Mouse (Mus musculus) kidney, postnatal 10 days (tissue): ENCODE measurements around the gene Ankrd27.
A peak's percentile ranks its signal among the peaks of the same experiment; 100 is the strongest.

Experiments
- DNase-seq: peaks from one replicate; pipeline ENCODE4 v3.0.0; 2021; ENCODE audit warnings: mixed read lengths

Ankrd27 gene

DNA sequence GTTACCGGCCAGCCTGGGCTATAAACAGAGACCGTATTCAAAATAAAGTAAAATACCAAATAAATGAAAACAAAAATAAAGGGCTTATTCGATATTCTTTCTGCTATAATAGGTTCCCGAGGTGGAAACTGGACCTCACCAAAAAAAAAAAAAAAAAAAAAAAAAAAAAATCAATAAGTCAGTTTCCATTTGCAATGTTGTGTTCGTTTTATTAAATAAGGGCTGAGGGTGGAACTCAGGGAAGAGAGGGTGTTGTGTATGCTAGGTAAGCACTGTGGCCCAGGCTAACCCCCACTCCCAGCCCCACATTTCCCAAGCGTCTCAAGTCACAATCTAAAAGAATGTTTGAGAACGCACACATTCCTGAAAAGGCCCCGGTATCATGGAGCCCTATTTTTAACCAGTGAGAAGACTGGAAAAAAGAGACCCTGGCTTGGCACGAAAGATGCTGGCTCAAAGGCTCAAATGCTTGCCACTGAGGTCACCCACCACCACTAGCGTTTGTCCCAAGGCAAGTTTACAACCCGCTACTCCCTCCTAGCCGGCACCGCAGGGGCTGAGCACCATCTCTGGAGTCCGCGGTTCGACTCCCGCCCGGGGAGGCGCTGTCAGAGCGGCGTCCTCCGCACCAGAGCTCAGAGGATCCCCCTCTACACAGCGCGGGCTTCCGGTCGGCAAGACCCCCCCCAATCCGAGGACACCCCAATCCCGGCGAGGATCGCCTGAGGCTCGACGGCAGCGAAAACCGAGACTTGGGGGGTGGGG is 60.5 kb downstream of the Ankrd27 start:
- peak; percentile 49 for DNase-seq

DNA sequence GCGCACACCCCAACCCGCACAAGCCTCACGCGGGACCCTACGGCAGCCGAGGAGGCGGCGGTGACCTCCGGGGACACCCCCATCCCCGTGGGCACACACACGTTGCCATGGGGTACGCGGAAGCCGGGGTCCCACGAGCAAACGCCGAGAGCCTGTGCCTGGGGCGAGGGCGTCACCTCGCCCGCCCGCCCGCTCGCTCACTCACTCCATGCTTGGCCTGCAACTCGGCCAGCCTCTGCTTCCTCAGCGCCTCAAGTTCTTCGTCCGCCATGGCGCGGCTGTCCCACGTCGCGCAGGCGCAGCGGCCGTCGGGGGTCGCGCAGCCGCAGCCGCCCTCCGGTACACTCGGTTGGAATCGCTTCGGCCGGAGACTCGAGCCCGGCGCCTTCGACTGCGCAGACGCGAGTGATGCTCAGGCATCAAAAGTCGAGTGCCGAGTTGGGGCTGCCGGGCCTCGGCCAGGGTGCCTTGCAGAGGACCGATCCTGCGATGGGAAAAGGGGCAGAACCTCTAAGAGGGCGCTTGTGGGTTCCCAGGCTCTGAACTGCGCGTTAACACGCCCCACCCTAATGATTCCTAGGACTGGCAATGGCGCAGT is 61.2 kb downstream of the Ankrd27 start, which contains the start of gene Pdcd5:
Pdcd5 (minus strand) TSS at position 421 of the 598 bp plus-strand sequence.
- DNase-seq = peak; percentile 99

DNA sequence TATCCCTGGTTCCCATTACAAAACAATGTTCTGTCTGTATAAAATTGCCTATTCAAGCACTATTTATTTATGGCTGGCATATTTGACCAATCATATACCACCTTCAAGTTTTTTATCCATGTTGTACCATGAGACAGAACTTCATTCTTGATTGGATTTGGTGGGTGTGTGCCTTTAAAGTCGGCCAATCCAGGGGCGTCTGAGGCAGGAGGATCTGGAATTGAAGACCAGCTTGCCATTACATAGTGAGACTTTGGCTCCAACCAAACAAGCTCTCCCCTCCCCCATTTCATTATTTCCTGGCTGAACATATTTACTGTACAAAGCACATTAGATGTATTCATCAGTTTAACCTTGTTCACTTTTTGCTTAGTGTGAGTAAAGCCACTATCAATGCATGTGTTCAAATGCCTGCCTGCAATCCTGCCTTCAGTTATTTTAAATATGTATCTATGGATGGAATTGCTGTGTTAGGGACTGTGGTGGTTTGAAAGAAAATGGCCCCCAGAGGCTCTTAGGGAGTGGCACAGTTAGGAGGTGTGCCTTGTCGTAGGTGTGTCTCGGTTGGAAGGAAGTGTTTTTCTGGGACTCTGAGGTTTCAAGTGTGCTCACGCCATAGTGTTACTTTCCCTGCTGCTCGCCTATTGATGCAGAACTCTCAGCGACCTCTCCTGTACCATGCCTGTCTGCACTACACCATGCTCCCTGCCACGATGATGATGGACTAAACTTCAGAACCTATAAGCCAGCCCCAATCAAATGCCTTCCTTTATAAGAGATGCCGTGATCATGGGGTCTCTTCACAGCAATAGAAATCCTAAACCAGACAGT is 62.4 kb downstream of the Ankrd27 start:
- no peak for DNase-seq

- peak; percentile 73 for DNase-seq
Observed at GRCm38 (mm10) chr7:35649071-35649470, 63.0 kb downstream of the Ankrd27 start.

GRCm38 (mm10) chr7:35650716-35651410 is 64.8 kb downstream of the Ankrd27 start:
- DNase-seq = peak; percentile 31

- no peak for DNase-seq
Observed at GRCm38 (mm10) chr7:35651583-35652270, 65.7 kb downstream of the Ankrd27 start.

DNA sequence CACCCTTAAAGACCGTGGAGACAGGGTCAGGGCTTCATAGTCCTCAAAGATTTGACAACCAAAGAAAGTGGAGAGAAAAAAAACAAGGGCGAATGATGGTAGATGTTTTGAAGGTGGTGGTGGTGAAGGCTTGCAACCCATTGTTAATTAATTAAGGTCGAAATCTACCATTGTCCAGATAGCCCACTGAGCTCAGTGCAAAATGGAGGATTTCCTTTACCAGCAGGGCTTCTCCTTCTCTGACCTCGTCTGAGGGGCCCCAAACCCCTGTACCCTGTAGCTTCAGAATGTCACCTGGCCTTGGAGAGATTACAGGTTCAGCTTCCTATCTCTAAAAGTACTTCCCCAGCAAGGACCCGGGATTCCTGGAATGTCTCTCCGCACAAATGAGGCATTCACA is 71.8 kb downstream of the Ankrd27 start:
- DNase-seq = no peak

GRCm38 (mm10) chr7:35659173-35659572 is 73.1 kb downstream of the Ankrd27 start:
- peak; percentile 56 for DNase-seq

- no peak for DNase-seq
Observed at GRCm38 (mm10) chr7:35663790-35664376, 77.8 kb downstream of the Ankrd27 start.

- no peak for DNase-seq
Observed at GRCm38 (mm10) chr7:35668066-35669041, 82.3 kb downstream of the Ankrd27 start.

DNA sequence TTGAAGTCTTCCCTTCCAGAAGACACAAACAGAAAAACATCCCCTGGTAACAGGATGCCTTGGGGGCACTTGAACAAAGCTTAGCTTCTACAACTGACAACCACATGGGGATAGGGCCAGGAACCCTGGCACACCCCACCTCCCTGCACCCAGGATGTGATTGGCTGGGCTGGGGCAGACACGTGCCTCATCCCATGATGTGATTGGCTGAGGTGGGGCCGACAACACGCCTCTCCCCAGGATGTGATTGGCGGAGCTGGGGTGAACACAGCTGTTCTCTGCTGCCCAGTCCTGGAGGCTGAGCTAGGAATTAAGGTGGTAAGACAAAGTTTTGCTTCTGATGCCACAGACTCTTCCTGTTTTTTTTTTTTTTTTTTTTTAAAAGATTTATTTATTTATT is 92.9 kb downstream of the Ankrd27 start:
- no peak for DNase-seq

- DNase-seq = no peak
Observed at GRCm38 (mm10) chr7:35681559-35681958, 95.5 kb downstream of the Ankrd27 start.

DNA sequence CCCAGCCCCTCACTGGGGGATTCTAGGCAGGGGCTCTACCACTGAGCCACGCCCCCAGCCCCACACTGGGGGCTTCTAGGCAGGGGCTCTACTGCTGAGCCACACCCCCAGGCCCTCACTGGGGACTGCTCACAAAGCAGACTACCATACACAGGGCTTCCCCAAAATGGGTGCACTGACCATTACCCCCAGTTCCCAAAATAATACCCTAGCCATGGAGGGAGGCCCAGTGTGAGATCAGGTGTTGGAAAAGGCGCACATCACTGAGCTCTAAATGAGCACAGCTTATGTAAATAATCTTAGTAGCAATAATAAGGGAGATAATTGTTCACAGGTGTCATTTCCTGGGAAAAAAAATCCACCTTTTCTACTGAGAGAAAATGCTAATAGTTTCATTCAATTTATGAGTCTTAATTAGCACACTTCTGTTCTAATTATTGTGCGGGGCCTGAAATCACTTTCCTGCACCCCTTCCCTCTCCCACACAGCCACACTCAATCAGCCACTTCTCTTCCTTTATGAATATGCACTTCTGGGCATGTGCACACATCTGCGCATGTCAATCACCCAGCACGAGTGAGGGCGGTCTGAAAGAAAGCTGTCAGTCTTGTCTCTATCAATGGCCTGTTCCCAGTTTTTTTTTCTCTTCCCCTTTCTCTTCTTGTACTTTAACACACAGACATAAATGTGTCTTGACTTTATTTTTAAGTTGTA is 97.5 kb downstream of the Ankrd27 start:
- DNase-seq = no peak

- DNase-seq = no peak
Observed at GRCm38 (mm10) chr7:35686216-35686615, 100.2 kb downstream of the Ankrd27 start.

- DNase-seq = peak; percentile 76
Observed at GRCm38 (mm10) chr7:35686756-35687155, 100.7 kb downstream of the Ankrd27 start.

GRCm38 (mm10) chr7:35687229-35687628 is 101.2 kb downstream of the Ankrd27 start:
- DNase-seq = peak; percentile 62

DNA sequence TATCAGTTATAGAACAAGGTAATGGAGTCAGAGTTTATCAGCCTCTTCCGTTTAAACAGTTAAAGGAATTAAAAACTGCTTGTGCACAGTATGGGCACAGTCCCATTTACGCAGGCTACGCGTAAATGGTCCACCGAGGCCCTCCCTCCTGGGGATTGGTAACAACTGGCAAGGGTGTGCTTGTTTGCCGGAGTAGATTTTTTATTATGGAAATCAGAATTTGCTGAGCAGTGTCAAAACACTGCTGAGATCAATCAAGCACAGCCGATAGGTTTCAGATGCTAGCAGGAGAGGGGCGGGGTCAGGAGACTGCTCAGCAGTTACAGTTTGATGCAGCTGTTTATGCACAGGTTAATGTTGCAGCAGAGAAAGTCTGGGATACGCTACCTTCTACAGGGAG is 102.2 kb downstream of the Ankrd27 start:
- DNase-seq = no peak
